Mouse (Mus musculus) liver (tissue): ENCODE data around the gene Rasgef1c.

ENCODE experiments used
- DNase-seq: peaks from one replicate; pipeline ENCODE4 v3.0.0-alpha.2; 2020; ENCODE audit warnings: mixed read lengths

The Rasgef1c gene

DNA sequence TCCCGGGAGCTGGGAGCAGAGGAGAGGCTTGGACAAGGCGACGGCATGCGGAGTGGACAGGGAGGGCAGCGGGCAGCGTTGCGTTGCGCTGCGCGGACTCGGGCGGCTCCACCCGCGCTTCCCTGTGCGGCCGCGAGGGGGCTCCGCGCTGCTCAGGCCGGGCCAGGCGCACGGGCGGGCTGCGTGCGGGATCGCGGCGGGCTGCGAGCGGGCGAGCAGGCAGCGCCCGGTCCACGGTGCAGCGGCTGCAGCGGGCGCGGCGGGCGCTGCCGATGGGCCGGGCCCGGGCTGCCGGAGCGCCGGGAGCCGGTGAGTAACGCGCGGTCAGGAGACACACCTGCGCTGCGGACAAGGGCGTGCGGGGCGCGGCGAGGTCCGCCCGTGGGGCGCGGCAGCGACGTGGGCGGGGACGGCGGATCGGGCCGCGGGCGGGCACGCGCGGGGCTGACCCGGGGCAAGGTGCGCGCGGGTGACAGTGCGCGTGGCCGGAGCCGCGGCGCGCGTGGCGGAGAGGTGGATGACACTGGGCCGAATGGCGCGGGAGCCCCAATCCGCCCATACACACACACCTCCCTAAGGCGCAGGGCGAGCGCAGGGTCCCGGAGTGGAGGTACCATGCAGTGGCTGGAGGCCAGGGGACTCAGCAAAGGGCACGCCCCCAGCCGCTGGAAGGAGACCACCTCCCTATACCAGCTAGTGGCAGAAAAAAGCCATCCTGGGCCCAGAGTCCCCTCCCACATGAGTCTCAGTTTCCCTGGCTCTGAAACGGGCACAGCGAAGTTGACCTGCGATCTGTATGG is at the start of gene Rasgef1c:
Gene Rasgef1c, plus strand, starts transcription at position 177 of the 800 bp plus-strand sequence.
- DNase-seq, result peak; percentile 53

- no peak for DNase-seq
Observed at GRCm38 (mm10) chr11:49855144-49855543, 46.5 kb upstream of the Rasgef1c start.

- DNase-seq, result no peak
Observed at GRCm38 (mm10) chr11:49861139-49861538, 40.5 kb upstream of the Rasgef1c start.

GRCm38 (mm10) chr11:49863926-49864325 is 37.7 kb upstream of the Rasgef1c start:
- no peak for DNase-seq

- DNase-seq, result no peak
Observed at GRCm38 (mm10) chr11:49867320-49867719, 34.3 kb upstream of the Rasgef1c start.

GRCm38 (mm10) chr11:49869762-49870161 is 31.9 kb upstream of the Rasgef1c start:
- peak; percentile 50 for DNase-seq

DNA sequence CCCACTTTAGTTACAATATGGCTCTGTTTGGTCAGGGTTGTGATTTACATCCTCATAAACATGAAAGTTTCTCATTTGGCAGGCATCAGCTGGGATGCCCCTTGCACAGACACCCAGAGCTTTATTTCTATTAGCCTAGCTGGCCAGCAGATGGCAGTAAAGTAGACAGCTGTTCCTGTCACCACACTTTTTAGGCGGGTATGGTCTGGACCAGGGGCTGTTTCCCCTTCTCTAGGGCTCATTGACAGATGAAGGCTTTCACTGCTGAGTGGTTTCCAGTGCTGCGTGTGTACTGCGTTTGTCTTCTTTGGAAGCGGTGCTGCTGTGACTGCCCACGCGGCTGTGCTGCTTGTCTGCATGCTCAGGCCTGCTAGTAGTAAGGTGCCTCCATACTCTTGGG is 29.7 kb upstream of the Rasgef1c start:
- DNase-seq, result peak; percentile 52

DNA sequence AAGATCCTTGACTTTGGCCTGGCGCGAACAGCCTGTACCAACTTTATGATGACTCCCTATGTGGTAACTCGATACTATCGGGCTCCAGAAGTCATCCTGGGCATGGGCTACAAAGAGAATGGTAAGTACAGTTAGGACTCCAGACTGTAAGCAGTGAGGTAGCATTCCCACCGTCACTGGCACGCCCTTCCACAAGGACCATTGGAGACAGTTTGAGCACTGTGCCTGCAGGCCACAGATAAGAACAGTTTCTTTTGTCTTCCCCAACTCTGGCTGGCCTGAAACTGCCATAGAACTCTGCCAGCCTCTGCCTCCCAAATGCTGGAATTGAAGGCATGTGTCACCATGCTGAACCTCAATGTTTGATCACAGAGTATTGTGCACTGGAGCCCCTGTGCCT is 28.9 kb upstream of the Rasgef1c start:
- DNase-seq, result peak; percentile 76

DNA sequence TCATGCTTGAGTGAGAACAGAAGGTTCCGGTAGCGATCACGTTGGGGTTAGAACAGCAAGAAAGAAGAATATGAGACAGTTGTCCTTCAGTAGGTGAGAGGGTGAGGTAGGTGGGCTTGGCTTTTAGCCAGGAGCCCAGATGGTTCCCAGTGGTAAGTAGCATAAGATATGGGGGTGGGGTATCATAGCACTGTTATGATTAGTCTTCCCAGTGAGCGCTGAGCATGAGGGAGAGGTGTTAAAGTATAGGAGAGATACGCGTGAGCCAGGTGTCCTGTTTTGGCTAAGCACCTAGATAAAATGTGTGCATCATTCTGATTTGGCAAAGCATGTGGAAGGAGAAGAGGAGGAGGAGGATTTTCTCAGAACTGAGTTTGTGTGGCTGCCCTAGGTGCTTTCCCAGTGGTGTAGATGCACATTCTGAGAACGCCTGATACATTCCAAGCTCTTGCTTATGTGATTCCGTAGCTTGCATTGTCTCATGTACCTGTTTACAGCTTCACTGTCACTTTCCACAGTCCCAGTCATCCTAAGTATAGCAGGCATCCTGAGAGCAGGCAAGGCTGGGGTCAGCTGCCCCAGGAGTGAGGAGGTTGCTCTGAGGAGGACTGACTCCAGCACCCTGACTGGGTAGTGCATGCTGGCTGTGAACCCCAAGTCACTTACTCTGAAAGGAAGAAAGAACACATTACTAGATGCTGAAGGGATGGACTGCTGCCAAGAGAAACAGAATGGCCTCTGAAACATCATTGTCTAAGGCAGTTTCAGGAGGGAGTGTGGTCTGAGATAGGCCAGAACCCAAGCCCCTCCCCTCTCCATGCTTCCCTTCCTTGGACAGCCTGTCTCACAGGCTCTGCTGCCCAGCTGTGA is 24.5 kb upstream of the Rasgef1c start:
- DNase-seq, result no peak

DNA sequence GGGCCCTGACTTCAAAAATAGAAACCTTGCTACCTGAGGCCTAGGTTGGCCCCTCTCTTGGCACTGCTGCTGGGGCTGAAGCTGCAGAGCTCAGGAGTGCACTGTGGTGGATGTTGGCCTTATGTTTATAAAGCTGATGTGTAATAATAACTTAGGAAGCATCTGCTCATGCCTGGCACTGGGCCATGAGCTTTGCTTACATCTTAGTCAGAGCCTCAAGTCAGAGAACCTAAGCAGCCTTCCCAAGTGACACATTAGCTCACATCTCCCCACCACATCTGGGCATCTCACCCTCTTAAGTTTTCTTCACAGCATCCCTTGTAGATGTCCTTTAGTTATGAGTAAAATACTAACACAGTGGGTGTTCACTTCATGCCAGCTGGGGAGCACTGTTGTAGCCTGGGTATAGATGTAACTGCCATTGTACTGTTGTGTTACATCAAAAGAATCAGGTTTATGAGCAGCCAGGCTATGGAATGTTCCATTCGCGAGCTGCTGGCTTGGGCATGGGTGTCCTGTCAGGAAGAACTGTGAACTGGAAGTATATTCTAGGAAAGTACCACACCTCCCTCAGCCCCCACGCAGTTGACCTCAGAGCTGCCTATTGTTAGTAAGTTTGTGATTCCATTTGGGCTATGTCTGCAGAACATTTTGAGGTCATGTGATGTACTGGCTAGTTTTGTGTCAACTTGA is 21.5 kb upstream of the Rasgef1c start:
- DNase-seq, result no peak

- no peak for DNase-seq
Observed at GRCm38 (mm10) chr11:49883394-49883793, 18.2 kb upstream of the Rasgef1c start.

DNA sequence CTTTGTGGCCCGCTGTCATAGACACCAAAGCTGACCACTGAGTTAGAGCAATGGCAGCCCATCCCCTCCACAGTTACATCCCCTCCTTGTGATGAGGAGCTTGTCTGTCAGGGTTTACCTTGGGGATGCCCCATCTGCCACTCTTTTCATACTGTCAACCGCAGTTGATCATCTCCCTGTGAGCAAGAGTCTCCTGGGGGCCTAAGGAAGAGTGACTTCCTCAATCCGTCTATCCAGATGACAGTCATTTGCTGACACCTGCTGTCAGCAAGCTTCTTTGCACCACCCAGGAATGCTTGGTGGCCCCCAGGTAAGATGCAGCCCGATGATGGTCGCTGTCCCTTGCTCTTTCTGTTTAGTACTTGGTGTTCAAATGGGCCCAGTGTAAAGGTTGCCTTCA is 13.2 kb upstream of the Rasgef1c start:
- no peak for DNase-seq

- no peak for DNase-seq
Observed at GRCm38 (mm10) chr11:49891993-49892392, 9.6 kb upstream of the Rasgef1c start.

- no peak for DNase-seq
Observed at GRCm38 (mm10) chr11:49893806-49894205, 7.8 kb upstream of the Rasgef1c start.

GRCm38 (mm10) chr11:49895966-49896590 is 5.6 kb upstream of the Rasgef1c start:
- no peak for DNase-seq

GRCm38 (mm10) chr11:49900043-49900442 is 1.6 kb upstream of the Rasgef1c start:
- no peak for DNase-seq

DNA sequence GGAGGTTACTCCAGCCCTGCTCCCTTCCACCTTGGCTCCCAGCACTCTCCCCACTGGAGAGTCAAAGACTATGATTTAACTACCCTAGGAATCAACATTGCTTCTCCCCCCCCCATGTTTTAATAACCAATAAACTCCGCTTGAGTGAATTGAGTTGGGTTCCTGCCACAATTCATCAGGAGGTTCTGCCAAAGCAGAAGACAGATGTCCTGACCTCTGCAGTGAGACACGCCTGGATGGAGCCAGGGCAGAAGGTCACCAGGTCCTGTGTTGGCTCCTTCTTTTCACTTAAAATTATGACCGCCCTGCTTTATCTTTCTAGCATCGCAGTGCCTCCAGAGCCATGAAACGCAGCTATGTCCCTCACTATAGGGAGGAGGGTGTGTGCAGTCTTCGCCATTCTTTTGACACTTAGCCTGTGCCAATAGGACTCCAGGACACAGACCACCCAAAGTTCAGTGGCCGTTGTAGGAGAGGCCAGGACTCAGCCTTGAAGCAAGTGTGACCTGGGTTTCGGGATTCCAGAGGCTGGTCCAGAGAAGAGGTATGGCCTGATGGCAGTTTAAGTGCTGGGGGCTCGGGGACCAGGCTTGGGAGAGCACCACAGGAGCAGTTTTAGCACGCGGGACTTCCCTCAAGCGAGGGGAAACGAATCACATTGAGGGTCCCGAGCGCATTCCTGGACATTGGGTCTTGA is 525 bp upstream of the Rasgef1c start:
- no peak for DNase-seq

GRCm38 (mm10) chr11:49903333-49903732 is 1.7 kb downstream of the Rasgef1c start:
- DNase-seq, result peak; percentile 44

DNA sequence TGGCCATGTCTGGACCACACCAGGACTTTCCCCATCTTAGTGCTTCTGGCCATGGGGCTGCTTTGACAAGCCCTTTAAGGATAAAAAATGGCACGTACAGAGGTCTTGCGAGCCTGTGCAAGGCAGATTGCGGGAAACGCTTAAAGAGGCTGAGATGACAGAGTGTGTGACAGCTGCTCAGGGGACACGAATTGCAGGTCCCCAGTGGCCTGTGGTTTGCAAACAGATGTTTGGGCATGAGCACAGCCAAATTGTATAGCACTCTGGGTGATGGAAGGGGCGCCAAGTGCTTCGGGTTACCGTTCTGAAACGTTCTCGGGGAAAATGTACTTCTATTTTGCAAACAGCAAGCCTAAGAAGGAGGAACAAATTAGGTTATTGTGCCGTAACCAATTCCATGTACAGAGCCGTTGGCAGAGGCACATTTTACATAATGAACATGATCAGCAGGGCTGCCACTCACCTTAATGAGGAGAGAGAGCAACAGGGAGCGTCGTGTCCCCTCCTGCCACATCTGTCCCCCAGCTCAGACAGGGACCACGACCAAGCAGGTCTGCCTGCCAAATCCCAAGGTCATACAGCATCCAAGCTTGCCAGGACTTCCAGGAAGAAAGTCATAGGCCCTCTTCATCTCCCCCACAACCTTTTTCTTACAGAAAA is 17.0 kb downstream of the Rasgef1c start:
- DNase-seq, result no peak

DNA sequence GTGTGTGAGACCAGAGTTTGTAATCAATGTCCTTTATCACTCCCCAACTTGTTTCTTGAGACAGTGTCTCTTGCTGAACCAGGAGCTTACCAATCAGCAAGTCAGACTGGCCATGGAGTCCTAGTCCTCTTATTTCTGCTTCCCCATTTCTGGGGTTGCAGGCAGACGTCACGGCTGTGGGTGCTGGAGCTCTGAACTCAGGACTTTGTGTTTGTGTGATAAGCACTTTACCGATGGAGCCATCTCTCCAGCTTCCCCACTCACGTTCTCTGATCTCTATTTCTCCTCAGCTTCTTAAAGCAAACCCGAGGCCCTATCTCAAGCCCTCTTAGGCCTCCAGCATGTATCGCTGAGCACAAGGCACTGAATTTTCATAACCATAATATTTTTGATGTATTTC is 17.7 kb downstream of the Rasgef1c start:
- DNase-seq, result no peak

- no peak for DNase-seq
Observed at GRCm38 (mm10) chr11:49923539-49923938, 21.9 kb downstream of the Rasgef1c start.

- peak; percentile 51 for DNase-seq
Observed at GRCm38 (mm10) chr11:49926183-49926582, 24.5 kb downstream of the Rasgef1c start.
